Mouse (Mus musculus) inflammation-experienced regulatory T-cells (primary cell): ENCODE measurements around the gene Tmem53. TPM values are rescaled to one million over a fixed set of nuclear protein-coding genes. Genes with fewer than 3 reads are reported as not detected.

Source experiments
- polyA plus RNA-seq, 2 experiments: library from polyadenylated mRNA; unstranded; fragments of 100-300 nt; shearing (Covaris generic); gene quantifications; one replicate each; pipeline ENCODE4 v1.2.1; 2017

Gene Tmem53
- polyA plus RNA-seq: not detected

DNA sequence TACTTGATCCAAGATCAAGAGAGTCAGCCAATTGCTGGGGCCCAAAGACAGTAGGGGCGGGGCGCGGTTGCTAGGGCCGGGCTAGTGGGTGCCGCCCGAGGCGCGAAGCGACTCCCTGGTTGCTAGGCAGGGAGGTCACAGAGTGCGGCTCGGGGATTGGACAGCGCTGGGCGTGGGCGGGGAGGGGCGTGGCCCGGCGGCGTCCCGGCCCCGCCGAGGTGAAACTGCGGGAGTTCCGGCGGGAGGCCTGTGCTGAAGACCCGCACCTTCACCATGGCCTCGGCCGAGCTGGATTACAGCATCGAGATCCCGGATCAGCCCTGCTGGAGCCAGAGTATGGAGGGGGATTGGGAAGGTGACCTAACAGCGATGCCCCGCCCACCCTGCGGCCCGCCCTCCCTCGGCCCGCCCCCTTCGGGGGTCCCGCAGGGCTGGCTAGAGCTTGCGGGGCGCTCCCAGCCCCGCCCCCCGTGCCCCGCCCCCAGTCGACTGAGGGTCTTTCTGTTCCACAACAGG, at the start of gene Tmem53, which contains the start of gene Armh1:
Gene Tmem53, plus strand, starts transcription at position 151 of the 516 bp plus-strand sequence.
Gene Armh1, minus strand, starts transcription at position 325 of the 516 bp plus-strand sequence.

Other genes starting within 250 kb of the Tmem53 start
- gene Eif2b3, start 232.5 kb upstream of the Tmem53 start, polyA plus RNA-seq: 10 to 100 TPM; 30.3 to 42.6 TPM
- 1 to 10 TPM in 1 of 2 experiments, under 1 TPM in 1; 0.94 to 1.5 TPM for gene Ptch2, start 155.9 kb upstream of the Tmem53 start, polyA plus RNA-seq
- 10 to 100 TPM; 56.6 to 58.9 TPM for gene Btbd19, start 126.2 kb upstream of the Tmem53 start, polyA plus RNA-seq
- gene Tctex1d4, start 125.2 kb upstream of the Tmem53 start, polyA plus RNA-seq: 1 to 10 TPM in 1 of 2 experiments, not detected in 1; 2.0 TPM
- 10 to 100 TPM; 60.7 to 66.8 TPM for gene Plk3, start 118.0 kb upstream of the Tmem53 start, polyA plus RNA-seq
- 100 to 1,000 TPM; 407 to 429 TPM for gene Rps8, start 95.7 kb upstream of the Tmem53 start, polyA plus RNA-seq
- gene Kif2c, start 69.3 kb upstream of the Tmem53 start, polyA plus RNA-seq: 1 to 10 TPM; 1.7 to 4.6 TPM
- not detected for gene Armh1, start 174 bp downstream of the Tmem53 start, polyA plus RNA-seq
- 100 to 1,000 TPM; 103 to 132 TPM for gene Rnf220, start 245.1 kb downstream of the Tmem53 start, polyA plus RNA-seq